Mouse (Mus musculus) myocyte (in vitro differentiated cells): ENCODE results near the gene Epb41l4b.

Experiments
- CEBPB ChIP-seq: IDR thresholded peaks from 2 replicates; pipeline ENCODE4 v1.6.1; 2011; ENCODE audit warnings: mild to moderate bottlenecking, moderate library complexity; ENCODE audit not compliant: poor library complexity, insufficient read depth, severe bottlenecking
- E2F4 ChIP-seq: IDR thresholded peaks from one replicate; pipeline ENCODE4 v1.6.1; 2011; ENCODE audit warnings: mild to moderate bottlenecking, control low read depth, moderate library complexity; ENCODE audit not compliant: insufficient read depth
- MAX ChIP-seq: IDR thresholded peaks from one replicate; pipeline ENCODE4 v1.6.1; 2011; ENCODE audit warnings: low read depth, mild to moderate bottlenecking, control low read depth
- MYOD1 ChIP-seq, 3 experiments: IDR thresholded peaks; one replicate each; pipeline ENCODE4 v1.6.1; 2011; ENCODE audit warnings: control low read depth in 2 of 3, low read depth in 2 of 3, mild to moderate bottlenecking in 2 of 3, moderate library complexity in 1 of 3; ENCODE audit not compliant: insufficient read length in 2 of 3, control insufficient read depth in 1 of 3
- POLR2A ChIP-seq: IDR thresholded peaks from one replicate; pipeline ENCODE4 v1.6.1; 2011; ENCODE audit warnings: low read depth, mild to moderate bottlenecking, control low read depth, moderate library complexity; ENCODE audit not compliant: insufficient read length
- POLR2AphosphoS2 ChIP-seq: IDR thresholded peaks from one replicate; pipeline ENCODE4 v1.6.1; 2011; ENCODE audit warnings: low read depth, control low read depth; ENCODE audit not compliant: insufficient read length
- TCF12 ChIP-seq: IDR thresholded peaks from one replicate; pipeline ENCODE4 v1.6.1; 2011; ENCODE audit warnings: mild to moderate bottlenecking, control low read depth; ENCODE audit not compliant: poor library complexity, insufficient read depth, severe bottlenecking
- TCF3 ChIP-seq: IDR thresholded peaks from one replicate; pipeline ENCODE4 v1.6.1; 2011; ENCODE audit warnings: low read depth, control low read depth; ENCODE audit not compliant: insufficient read length
- USF1 ChIP-seq: IDR thresholded peaks from one replicate; pipeline ENCODE4 v1.6.1; 2011; ENCODE audit warnings: low read depth, mild to moderate bottlenecking, control low read depth, moderate library complexity

DNA sequence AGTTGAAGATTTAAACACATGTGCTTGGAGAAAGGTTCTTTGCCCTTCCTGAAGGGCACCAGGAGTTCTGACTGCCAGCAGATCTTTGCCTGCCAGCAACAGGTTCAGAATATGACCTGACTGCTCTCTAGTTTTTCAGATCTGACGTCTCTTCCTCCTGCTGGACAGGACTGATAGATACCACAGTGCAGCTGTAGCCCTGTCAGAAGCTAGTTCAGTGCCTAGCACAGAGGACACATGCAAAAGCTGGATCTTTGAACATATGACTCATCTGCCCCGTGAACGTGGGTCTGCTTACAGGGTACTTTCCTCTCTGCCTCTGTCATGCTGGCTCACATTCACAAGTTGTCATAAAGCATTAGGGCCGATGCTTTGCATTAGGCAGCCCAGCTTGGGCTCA is 199.0 kb downstream of the Epb41l4b start:
- no peak for TF ChIP-seq E2F4
- TF ChIP-seq POLR2A = no peak
- no peak for TF ChIP-seq MAX
- no peak for TF ChIP-seq TCF12
- no peak for TF ChIP-seq POLR2AphosphoS2
- no peak for TF ChIP-seq USF1
- no peak for TF ChIP-seq CEBPB
- TF ChIP-seq MYOD1 (IDR thresholded peaks at IDR 0.05; ENCODE audit: control insufficient read depth in 1 of 3, insufficient read length in 2 of 3, low read depth in 2 of 3) = no peak
- TF ChIP-seq TCF3 = no peak
